Mouse (Mus musculus) myocyte (in vitro differentiated cells): Measurements from ENCODE around the gene A930017K11Rik.

Source experiments
- E2F4 ChIP-seq: IDR thresholded peaks from one replicate; pipeline ENCODE4 v1.6.1; 2011; ENCODE audit warnings: mild to moderate bottlenecking, control low read depth, moderate library complexity; ENCODE audit not compliant: insufficient read depth
- MAX ChIP-seq: IDR thresholded peaks from one replicate; pipeline ENCODE4 v1.6.1; 2011; ENCODE audit warnings: low read depth, mild to moderate bottlenecking, control low read depth
- MYOD1 ChIP-seq, 3 experiments: IDR thresholded peaks; one replicate each; pipeline ENCODE4 v1.6.1; 2011; ENCODE audit warnings: control low read depth in 2 of 3, low read depth in 2 of 3, mild to moderate bottlenecking in 2 of 3, moderate library complexity in 1 of 3; ENCODE audit not compliant: insufficient read length in 2 of 3, control insufficient read depth in 1 of 3
- MYOG ChIP-seq, 3 experiments: IDR thresholded peaks; one replicate each; pipeline ENCODE4 v1.6.1; 2011; ENCODE audit warnings: control low read depth in 2 of 3, low read depth in 2 of 3, mild to moderate bottlenecking in 2 of 3; ENCODE audit not compliant: insufficient read length in 2 of 3, control insufficient read depth in 1 of 3, insufficient read depth in 1 of 3
- POLR2A ChIP-seq: IDR thresholded peaks from one replicate; pipeline ENCODE4 v1.6.1; 2011; ENCODE audit warnings: low read depth, mild to moderate bottlenecking, control low read depth, moderate library complexity; ENCODE audit not compliant: insufficient read length
- POLR2AphosphoS2 ChIP-seq: IDR thresholded peaks from one replicate; pipeline ENCODE4 v1.6.1; 2011; ENCODE audit warnings: low read depth, control low read depth; ENCODE audit not compliant: insufficient read length
- TCF12 ChIP-seq: IDR thresholded peaks from one replicate; pipeline ENCODE4 v1.6.1; 2011; ENCODE audit warnings: mild to moderate bottlenecking, control low read depth; ENCODE audit not compliant: poor library complexity, insufficient read depth, severe bottlenecking
- USF1 ChIP-seq: IDR thresholded peaks from one replicate; pipeline ENCODE4 v1.6.1; 2011; ENCODE audit warnings: low read depth, mild to moderate bottlenecking, control low read depth, moderate library complexity

DNA sequence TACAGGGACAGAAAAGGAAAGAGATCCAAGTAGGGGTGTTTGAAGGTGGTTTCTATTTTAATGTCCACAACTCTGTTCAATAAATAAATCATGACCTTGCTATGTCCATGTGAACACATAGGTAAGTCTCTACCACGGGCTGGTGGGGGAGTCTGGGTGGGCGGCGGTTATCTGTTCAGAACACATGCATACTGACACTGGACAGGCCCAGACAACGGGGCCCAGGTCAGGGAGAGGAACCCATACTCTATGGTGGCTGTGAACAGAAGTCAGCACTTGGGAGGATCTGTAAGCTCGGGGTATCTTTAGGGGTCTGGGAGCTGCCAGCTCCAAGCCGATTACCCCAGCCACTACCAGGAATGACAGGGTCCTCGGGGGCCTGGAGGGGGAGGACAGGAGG, 6.0 kb downstream of the A930017K11Rik start:
- TF ChIP-seq POLR2A: no peak
- no peak for TF ChIP-seq MYOD1 (IDR thresholded peaks at IDR 0.05; ENCODE audit: control insufficient read depth in 1 of 3, insufficient read length in 2 of 3, low read depth in 2 of 3)
- TF ChIP-seq MYOG (IDR thresholded peaks at IDR 0.05; ENCODE audit: control insufficient read depth in 1 of 3, insufficient read depth in 1 of 3, insufficient read length in 2 of 3, low read depth in 2 of 3): no peak
- TF ChIP-seq USF1: no peak
- TF ChIP-seq MAX: no peak
- no peak for TF ChIP-seq E2F4
- no peak for TF ChIP-seq TCF12
- TF ChIP-seq POLR2AphosphoS2: no peak
